Mouse (Mus musculus): Measurements from ENCODE around the gene Mrtfa. TPM values are rescaled to one million over a fixed set of nuclear protein-coding genes. Genes with fewer than 3 reads are reported as not detected.

Mrtfa gene
- 113 TPM for polyA plus RNA-seq (2017; shearing (Covaris generic))

GRCm38 (mm10) chr15:81190630-81191178, at the start of gene Mrtfa:
Gene Mrtfa (minus strand): TSS chr15:81190757.

GRCm38 (mm10) chr15:81235086-81235920, 44.7 kb upstream of the Mrtfa start, which contains the start of gene Mchr1:
Gene Mchr1 (plus strand): TSS chr15:81235499.

DNA sequence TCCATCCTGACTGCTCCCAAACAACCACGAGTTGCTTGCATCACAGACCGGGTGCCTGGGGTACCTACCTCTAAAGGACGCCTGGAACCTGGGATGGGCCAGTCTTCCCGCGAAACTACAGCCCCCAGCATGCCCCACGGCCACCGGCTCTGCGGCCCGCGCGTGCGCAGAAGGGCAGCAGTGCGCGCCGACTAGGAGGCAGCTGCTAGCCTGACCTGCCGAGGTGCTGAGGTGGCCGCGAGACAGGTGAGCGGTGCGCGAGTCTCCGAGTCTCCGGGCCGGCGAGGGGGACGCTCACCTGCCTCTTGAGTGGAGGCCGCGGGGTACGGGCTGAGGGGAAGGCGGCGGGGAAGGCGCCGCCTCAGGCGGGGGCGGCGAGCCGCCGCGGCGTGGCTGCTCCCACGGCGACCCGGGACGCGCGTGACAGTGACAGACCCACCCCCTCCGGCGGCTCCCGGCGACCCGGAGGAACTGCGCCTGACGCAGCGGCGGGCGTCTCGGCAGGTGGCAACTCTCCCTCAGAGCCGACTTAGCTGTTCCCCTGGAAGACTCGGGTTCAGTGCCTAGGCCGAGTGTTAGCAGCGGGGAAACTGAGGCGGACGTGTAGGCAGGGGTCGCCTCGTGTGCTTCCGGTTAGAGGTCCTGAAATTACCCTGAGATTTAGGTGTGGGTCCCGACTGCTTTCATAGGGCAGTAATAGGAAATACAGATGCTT, 212.8 kb downstream of the Mrtfa start, which contains the start of gene Sgsm3:
Gene Sgsm3, plus strand, starts transcription at position 146 of the 715 bp plus-strand sequence.

Other genes starting within 250 kb of the Mrtfa start
- gene Adsl, start 242.3 kb downstream of the Mrtfa start, polyA plus RNA-seq (2017; shearing (Covaris generic)), result 167 TPM
- 5.6 TPM for gene Sgsm3, start 213.0 kb downstream of the Mrtfa start, polyA plus RNA-seq (2017; shearing (Covaris generic))
- not detected for gene Mchr1, start 44.7 kb upstream of the Mrtfa start, polyA plus RNA-seq (2017; shearing (Covaris generic))
- 63.8 TPM for gene Slc25a17, start 170.1 kb upstream of the Mrtfa start, polyA plus RNA-seq (2017; shearing (Covaris generic))
- gene St13, start 209.3 kb upstream of the Mrtfa start, polyA plus RNA-seq (2017; shearing (Covaris generic)), result 189 TPM
- 9.7 TPM for gene Xpnpep3, start 209.4 kb upstream of the Mrtfa start, polyA plus RNA-seq (2017; shearing (Covaris generic))
- gene Dnajb7, start 217.5 kb upstream of the Mrtfa start, polyA plus RNA-seq (2017; shearing (Covaris generic)), result 0.73 TPM

Data from activated CD4-positive, CD25-positive, alpha-beta regulatory T cell, adult 9 weeks (primary cell).